Mouse (Mus musculus) c-Kit-positive CD71-negative TER-119-negative erythroid progenitor cells, embryonic 14.5 days (primary cell): Measurements from ENCODE around the gene Asap3.

Experiments used
- DNase-seq: peaks from one replicate; pipeline ENCODE4 v3.0.0-alpha.2; 2013; ENCODE audit warnings: low read depth

Gene Asap3

DNA sequence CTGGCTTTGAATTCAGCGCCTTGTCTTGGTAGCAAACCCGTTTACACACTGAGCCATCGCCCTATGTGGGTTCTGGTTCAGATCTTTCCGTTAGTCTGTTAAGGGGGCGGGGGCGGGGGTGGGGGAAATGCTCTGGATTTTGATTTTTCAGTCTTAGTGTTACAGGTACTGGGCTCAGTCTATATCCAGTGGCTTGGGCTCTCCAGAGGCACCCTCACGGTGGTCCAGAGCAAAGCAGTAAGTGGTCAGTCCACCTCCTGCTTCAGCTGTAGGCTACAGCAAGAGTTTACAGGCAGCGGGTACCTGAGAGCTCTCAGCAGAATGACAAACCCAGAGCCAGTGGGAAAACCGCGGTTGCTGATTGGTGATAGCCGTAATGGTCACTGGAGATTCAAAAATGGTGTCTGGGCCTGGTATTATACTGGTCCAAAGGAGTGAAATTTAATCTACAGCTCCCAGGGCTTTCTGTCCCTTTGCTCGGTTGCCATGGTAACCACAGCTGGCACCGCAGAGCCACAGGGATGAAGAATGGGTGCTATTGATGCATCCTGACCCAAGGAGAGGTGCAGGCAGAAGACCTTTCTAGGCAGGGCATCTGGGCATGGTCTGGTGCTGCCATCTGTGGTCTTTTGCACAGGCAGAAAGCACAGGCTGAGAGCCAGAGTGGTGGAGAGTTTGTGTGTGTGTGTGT, 17.5 kb downstream of the Asap3 start:
- no peak for DNase-seq

DNA sequence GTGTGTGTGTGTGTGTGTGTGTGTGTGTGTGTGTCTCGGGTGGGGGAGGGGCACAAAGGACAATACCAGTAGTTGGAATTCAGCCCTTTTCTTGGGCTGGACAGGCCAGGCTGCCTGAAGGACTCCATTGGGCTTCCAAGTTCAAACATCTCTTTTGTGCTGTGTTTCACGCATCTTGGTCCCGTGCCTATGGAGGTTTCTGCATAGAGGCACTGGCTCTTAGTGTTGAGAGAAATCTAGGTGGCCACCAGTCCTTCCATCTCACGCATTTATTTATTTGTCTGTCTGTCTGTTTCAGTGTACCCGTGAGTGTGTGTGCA, 18.0 kb downstream of the Asap3 start:
- DNase-seq = no peak

- DNase-seq = no peak
Observed at GRCm38 (mm10) chr4:136224677-136225460, 18.7 kb downstream of the Asap3 start.

- no peak for DNase-seq
Observed at GRCm38 (mm10) chr4:136227408-136227807, 21.2 kb downstream of the Asap3 start.

DNA sequence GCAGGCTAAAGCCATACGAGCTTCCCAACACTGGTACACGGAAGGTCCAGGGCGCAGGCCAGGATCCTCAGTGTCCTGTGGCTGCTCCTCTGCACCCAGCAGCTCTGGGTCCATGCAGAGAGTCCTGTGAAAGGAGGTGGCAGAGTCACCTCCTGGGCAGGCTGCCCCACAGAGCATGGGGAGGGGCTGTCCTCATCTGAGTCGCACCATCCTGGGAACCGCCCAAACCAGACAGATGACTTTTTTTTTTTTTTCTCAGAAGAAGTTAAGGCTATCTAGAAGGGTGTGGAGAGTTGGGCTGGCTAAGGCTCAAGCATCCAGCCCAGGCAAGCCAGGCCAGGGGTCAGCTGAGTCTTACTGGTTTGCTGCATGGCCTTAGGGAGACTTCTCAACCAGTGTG, 22.5 kb downstream of the Asap3 start:
- no peak for DNase-seq

DNA sequence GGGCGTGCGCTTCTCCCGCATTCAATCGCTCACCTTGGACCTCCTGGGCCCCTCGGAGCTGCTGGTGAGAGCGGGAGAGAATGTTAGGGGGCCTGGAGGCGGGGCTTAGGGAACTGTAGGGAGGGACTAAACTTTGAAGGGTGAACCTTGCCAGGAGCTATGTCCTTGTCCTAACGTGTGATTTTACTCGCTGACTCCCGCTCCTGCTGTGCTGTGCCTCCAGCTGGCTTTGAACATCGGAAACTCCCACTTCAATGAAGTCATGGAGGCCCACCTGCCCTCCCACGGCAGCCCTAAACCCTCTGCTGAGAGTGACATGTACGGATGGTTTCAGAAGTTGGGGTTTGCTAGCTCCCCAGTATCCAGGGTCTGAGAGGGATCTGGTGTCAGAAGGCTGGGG, 32.5 kb downstream of the Asap3 start:
- DNase-seq = no peak

- no peak for DNase-seq
Observed at GRCm38 (mm10) chr4:136239111-136239510, 32.9 kb downstream of the Asap3 start.

GRCm38 (mm10) chr4:136239622-136240021, 33.5 kb downstream of the Asap3 start:
- DNase-seq = peak; percentile 81

- no peak for DNase-seq
Observed at GRCm38 (mm10) chr4:136240123-136240522, 34.0 kb downstream of the Asap3 start.

GRCm38 (mm10) chr4:136240955-136241354, 34.8 kb downstream of the Asap3 start:
- DNase-seq = no peak

DNA sequence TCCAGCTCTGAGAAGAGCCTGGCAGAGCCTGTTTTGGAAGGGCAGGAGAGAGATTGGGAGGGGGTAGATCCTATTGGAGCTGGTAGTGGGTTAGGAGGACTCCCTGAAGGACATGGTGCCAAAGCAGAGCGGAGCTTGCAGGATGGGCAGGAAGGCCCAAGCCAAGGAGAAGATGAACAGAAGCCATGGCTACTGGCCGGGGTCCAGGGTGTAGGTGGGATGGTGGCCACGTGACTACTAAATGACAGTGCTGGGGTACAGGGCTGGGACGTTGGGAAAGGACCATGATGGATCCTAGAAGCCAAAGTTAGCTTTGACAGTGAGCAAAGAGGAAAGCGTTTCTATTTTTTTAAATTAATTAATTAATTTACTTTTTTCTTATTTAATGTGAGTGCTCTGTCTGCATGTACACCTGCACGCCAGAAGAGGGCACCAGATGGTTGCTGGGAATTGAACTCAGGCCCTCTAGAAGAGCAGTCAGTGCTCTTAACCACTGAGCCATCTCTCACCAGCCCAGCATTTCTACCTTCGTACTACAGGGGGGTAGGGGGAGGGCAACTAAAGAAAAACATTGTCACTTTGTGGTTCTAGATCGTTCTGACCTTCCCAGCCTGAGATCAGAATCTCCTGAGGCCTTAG, 36.0 kb downstream of the Asap3 start:
- no peak for DNase-seq

DNA sequence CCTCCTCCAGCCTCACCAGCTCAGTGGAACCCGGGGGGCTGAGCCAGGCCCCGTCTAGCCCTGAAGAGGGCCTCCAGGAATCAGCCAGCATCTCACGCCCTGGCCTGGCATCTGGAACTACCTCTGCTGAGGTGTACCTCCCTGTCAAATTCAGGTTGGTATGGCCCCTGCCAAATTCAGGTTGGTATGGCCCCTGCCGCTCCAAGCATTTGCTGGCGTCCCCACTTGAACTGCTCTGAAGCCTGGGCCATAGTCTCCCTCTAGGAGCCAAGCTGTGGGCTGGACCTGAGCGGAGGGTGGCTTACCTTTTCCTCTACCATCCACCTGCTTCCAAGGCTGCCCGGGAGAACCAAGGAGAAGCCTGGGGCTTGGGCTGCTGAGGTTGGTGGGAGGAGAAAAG, 36.6 kb downstream of the Asap3 start:
- DNase-seq = no peak

GRCm38 (mm10) chr4:136244208-136244607, 38.0 kb downstream of the Asap3 start:
- no peak for DNase-seq

GRCm38 (mm10) chr4:136245681-136246080, 39.5 kb downstream of the Asap3 start:
- DNase-seq = no peak

GRCm38 (mm10) chr4:136246568-136246969, 40.4 kb downstream of the Asap3 start:
- DNase-seq = no peak

DNA sequence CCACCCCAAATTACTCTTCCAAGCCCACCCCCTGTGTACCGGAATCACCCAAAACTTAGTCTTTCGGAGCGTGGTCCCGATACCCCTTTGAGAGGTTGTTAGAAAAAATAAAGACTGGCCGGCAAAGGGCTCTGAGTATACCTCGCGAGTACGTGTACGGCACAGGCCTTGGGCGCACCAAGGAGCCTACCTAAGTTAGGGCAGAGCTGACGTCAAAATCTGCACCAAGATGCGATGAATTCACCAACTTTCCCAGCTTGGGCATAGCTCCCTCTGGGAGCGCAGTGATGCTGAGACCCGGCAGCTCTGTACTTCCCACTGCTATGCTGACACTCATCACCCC, 41.2 kb downstream of the Asap3 start:
- no peak for DNase-seq

- DNase-seq = no peak
Observed at GRCm38 (mm10) chr4:136247729-136248463, 41.7 kb downstream of the Asap3 start, which contains the start of gene Tcea3. Tcea3 (plus strand) TSS chr4:136247729.

GRCm38 (mm10) chr4:136248464-136249331, 42.5 kb downstream of the Asap3 start:
- DNase-seq = no peak

DNA sequence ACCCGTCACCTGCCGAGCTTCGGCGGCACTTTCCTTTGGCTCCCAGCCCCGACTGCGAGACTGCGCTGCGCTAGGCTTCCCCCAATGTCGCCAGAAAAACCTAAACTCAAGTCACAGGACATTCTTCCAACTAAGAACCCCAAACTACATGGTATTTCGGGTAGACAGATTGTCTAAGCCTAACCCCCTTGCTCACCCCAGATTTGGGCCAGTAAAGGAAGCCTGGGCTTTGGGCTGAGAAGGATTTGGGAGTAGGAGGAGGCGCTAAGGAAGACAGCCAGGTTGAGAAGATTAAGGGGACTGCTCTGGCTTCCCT, 43.1 kb downstream of the Asap3 start:
- DNase-seq = no peak

DNA sequence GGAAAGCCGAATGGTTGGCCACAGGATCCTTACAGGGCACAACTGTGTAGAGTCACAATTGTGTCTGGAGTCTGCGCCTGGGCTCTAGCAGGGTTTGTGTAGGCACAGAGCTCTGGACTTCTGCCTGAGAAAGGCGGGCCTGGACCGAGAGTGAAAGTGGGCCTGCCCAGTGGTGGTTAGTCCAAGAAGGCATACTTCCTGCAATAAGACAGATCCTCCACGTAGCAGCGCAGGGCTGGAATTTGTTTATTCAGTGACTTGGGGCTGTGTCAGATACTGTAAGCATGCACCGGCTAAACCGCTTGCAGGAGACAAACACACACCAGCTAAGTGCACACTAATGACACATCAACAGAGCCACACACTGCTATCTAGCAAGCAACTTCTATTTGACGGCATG, 43.6 kb downstream of the Asap3 start:
- no peak for DNase-seq

- no peak for DNase-seq
Observed at GRCm38 (mm10) chr4:136255919-136256318, 49.8 kb downstream of the Asap3 start.

DNA sequence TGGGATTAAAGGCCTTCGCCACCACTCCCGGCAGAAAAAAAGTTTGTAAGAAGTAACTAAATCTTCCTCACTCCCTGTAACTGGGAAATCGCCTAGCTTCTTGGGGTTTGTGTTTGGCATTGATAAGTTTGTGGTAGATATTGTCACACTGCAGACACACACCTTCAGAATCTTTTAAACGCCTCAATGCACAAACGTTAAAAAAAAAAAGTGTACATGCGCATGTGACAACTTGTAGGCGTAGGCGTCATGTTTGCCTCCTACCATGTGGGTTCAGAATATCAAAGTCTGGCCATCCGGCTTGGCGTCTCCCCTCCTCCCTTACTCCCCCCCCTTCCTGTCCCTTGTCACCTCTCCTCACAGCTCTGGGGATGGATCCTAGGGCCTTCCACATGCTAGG, 50.5 kb downstream of the Asap3 start:
- DNase-seq = no peak
